Mouse (Mus musculus) colon, adult 2 months (tissue): Measurements from ENCODE around the gene Tmem11. TPM values are rescaled to one million over a fixed set of nuclear protein-coding genes. Genes with fewer than 3 reads are reported as not detected.

Experiments
- polyA plus RNA-seq: library from polyadenylated mRNA; depleted of rRNA; stranded (reverse); fragments of >200 nt; gene quantifications from 2 replicates; pipeline ENCODE4 v1.2.3, GENCODE M21; 2012; rRNA removed

Tmem11 gene
- 72.2 and 80.5 TPM in 2 replicates for polyA plus RNA-seq

DNA sequence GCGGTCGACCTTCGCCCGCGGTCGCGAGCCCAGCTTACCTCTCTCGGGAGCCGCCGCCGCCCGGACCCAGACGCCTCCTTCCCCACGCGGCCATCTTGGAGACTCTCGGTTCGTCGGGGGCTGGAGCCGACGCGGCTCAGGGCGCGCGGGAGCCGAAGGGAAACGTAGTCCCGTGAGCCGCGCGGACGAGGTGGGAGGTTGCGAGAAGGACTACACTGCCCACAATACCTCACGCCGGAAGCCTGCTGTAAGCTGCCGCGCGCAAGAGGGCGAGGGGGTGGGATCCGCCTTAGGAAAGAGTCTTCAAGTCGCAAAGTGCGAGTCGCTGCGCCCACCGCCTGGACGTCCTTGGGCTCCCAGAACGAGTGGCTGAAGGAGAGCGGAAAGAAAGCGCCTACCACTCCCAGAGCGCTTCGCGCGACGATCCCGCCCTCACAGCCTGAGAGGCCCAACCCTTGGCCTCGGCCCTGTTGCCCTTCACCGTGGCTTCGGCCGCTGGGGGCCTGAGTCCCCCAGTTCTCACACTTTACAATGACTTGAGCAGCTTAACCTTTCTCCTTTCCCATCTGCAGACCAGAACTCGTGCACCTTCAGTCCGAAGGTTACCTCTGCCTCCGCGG is at the start of gene Tmem11:
Tmem11 (minus strand) TSS at position 598 of the 620 bp plus-strand sequence.

DNA sequence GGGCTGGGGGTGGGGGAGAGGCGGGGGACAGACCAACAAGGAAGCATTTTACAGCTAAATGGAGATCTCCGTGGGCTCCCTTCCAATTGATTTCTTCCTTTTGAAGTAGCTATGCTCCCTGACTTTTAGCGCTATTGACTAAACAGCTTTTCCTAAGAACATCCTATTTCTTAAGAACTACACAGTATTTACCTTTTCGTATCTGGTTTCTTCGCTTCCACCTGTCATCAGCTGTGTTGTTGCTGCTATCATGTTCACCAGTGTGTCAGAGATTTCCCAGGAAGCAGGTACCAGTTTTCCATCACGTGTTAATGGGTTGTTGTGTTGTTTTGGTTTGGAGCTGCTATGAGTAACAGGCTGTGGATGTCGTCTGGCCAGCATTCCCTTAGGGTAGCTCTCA is 35.4 kb upstream of the Tmem11 start, which contains the start of gene Natd1:
Natd1 (minus strand) TSS at position 260 of the 400 bp plus-strand sequence.

DNA sequence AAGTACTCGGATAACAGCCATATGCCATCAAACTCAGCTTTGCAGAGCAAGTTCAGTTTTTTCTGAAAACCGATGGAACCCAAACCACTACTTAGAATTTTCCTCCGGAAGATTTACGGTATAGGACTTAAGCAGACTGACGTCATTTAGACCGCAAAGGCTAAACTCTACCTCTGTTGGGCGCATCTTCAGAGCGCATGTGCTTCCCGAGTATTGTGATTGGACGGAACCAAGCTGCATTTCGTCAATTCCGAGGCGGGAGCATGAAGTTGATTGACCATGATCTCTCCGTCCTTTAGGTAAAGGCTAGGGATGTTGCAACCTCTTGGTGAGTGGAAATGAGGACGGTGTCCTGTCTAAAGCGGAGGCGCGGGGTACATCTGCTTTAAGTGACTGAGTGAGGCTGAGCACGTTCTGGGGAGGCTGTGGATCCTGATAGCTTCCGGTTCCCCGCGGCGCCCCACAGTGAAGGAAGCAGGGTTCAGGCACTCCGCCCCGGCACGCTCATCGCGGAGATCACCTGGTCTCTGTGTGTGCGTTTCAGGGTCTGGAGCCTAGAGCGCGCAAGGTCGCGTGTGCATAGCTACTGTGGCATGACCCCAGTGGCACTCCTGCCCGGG is 48.5 kb downstream of the Tmem11 start, which contains the start of gene Dhrs7b:
Dhrs7b (plus strand) TSS at position 199 of the 620 bp plus-strand sequence.

Other genes with a start within 250 kb of the Tmem11 start
- 52.3 and 53.9 TPM in 2 replicates for gene Llgl1, start 179.5 kb downstream of the Tmem11 start, polyA plus RNA-seq
- gene Flii, start 152.0 kb downstream of the Tmem11 start, polyA plus RNA-seq: 282 and 308 TPM in 2 replicates
- gene Mief2, start 150.9 kb downstream of the Tmem11 start, polyA plus RNA-seq: 17.8 and 23.9 TPM in 2 replicates
- 6.1 and 6.6 TPM in 2 replicates for gene Top3a, start 101.9 kb downstream of the Tmem11 start, polyA plus RNA-seq
- 7.1 and 7.4 TPM in 2 replicates for gene Smcr8, start 101.7 kb downstream of the Tmem11 start, polyA plus RNA-seq
- gene Shmt1, start 67.6 kb downstream of the Tmem11 start, polyA plus RNA-seq: 25.7 and 26.4 TPM in 2 replicates
- gene Dhrs7b, start 48.6 kb downstream of the Tmem11 start, polyA plus RNA-seq: 21.7 and 25.0 TPM in 2 replicates
- 16.7 and 19.1 TPM in 2 replicates for gene Natd1, start 35.5 kb upstream of the Tmem11 start, polyA plus RNA-seq
- 35.8 and 44.1 TPM in 2 replicates for gene Map2k3, start 52.8 kb upstream of the Tmem11 start, polyA plus RNA-seq
- 1.9 and 2.2 TPM in 2 replicates for gene Kcnj12, start 143.3 kb upstream of the Tmem11 start, polyA plus RNA-seq
- gene Tnfrsf13b, start 247.5 kb upstream of the Tmem11 start, polyA plus RNA-seq: 12.7 and 14.7 TPM in 2 replicates